Comparison of ENCODE assay signal across 10 mouse cellular contexts in genomic region chr4:131825830-131826229, GRCm38 (mm10). TPM values are rescaled to one million over a fixed set of nuclear protein-coding genes. Genes with fewer than 3 reads are reported as not detected.
DNase-seq lines count a peak whose midpoint lies in the region; ATAC-seq and TF ChIP-seq lines count a peak whose summit lies in the region.
"Had no signal": no experiment of that assay in that cellular context is flagged by ENCODE, and none has a peak within 500 bp of the region (broad histone marks: within the 10 kb centered on the region; RNA-seq: fewer than 3 reads in every experiment).

No protein-coding gene starts in this region.

- H3K4me1 ChIP-seq in kidney, postnatal 0 days (replicated peaks; ENCODE audit: insufficient read depth, low read length): peaks cover 14% of the 10 kb centered on the region; the same call in 1 of the 2 replicates
- peaks cover 56% of the 10 kb centered on the region for H3K4me1 ChIP-seq in kidney, embryonic 15.5 days

- H3K9ac ChIP-seq in kidney, postnatal 0 days (ENCODE audit: low read depth, low read length): no peak overlapping the region
- no peak overlapping the region for H3K9ac ChIP-seq in kidney, embryonic 15.5 days

- H3K36me3 ChIP-seq in kidney, postnatal 0 days (ENCODE audit: insufficient read depth, low read length): no peaks in the 10 kb centered on the region
- H3K36me3 ChIP-seq in kidney, embryonic 15.5 days: no peaks in the 10 kb centered on the region

- no peak for ATAC-seq in kidney, postnatal 0 days (replicated peaks; ENCODE audit: low FRiP score, low read depth)
- ATAC-seq in kidney, embryonic 15.5 days (replicated peaks; ENCODE audit: low FRiP score): no peak
- peak; percentile 66 for ATAC-seq in monocyte, adult 5-6 weeks (replicated peaks; ENCODE audit: insufficient number of reproducible peaks, low FRiP score, low TSS enrichment, poor library complexity, severe bottlenecking)

- DNase-seq in kidney, postnatal 0 days (ENCODE audit: low spot score): no peak
- DNase-seq in adrenal gland, postnatal 10 days: peak; percentile 71
- DNase-seq in heart, postnatal 10 days: peak; percentile 13 to 31
- no peak for DNase-seq in c-Kit-positive CD71-positive TER-119-positive erythroid progenitor cells, embryonic 14.5 days (ENCODE audit: low spot score)
- no peak for DNase-seq in embryo, embryonic 10.5 days (ENCODE audit: low spot score)
- no peak for DNase-seq in frontal cortex, postnatal 36 days (ENCODE audit: low spot score in 2 of 2)

- 44% methylated on average over 8 of the region's 8 CpGs for WGBS in kidney, postnatal 0 days
- WGBS in kidney, embryonic 15.5 days: 46% methylated on average over 8 of the region's 8 CpGs

- no peaks in the 10 kb centered on the region for H3K27me3 ChIP-seq in kidney, postnatal 0 days (ENCODE audit: insufficient read depth, low read length)
- H3K27me3 ChIP-seq in kidney, embryonic 15.5 days: no peaks in the 10 kb centered on the region; the same call in 1 of the 2 replicates

- H3K4me2 ChIP-seq in kidney, postnatal 0 days (ENCODE audit: low read length): no peak overlapping the region
- no peak overlapping the region for H3K4me2 ChIP-seq in kidney, embryonic 15.5 days

- no peak overlapping the region for H3K4me3 ChIP-seq in kidney, postnatal 0 days (replicated peaks; ENCODE audit: low read depth, low read length)
- no peak overlapping the region for H3K4me3 ChIP-seq in kidney, embryonic 15.5 days (replicated peaks)
- H3K4me3 ChIP-seq: erythroblast, embryonic 14.5 days had no signal

- no peaks in the 10 kb centered on the region for H3K9me3 ChIP-seq in kidney, postnatal 0 days (replicated peaks; ENCODE audit: low read length)
- no peaks in the 10 kb centered on the region for H3K9me3 ChIP-seq in kidney, embryonic 15.5 days (replicated peaks)

- H3K27ac ChIP-seq in kidney, postnatal 0 days: no peak overlapping the region
- no peak overlapping the region for H3K27ac ChIP-seq in kidney, embryonic 15.5 days
- H3K27ac ChIP-seq: macrophage had no signal

- intact Hi-C loops in heart, postnatal 10 days (cut with DNase I): no loop called here

- TF ChIP-seq CTCF in kidney, postnatal 0 days (IDR thresholded peaks at IDR 0.05; ENCODE audit: low read depth): peak; percentile 60

RNA-seq across cellular contexts. Expression of gene Ptpru, which starts 12.3 kb away (rescaled TPM):
- polyA plus RNA-seq in kidney, postnatal 0 days (2015; fragmentation: Nextera tagmentation; extraction: Ambion mirVana): 27.5 and 31.8 TPM in 2 replicates
- polyA plus RNA-seq in kidney, embryonic 15.5 days (2015; fragmentation: Nextera tagmentation; extraction: Ambion mirVana): 30.3 TPM in 2 replicates
- 10 to 100 TPM; 27.0 to 33.8 TPM for total RNA-seq in adrenal gland, postnatal 10 days (2021)
- total RNA-seq in heart, postnatal 10 days (2021): 1 to 10 TPM; 2.0 to 3.0 TPM
- not detected in 3 replicates for total RNA-seq in monocyte, adult 5-6 weeks (2017)

RNA-seq across cellular contexts. Expression of gene Mecr, which starts 17.4 kb away (rescaled TPM):
- polyA plus RNA-seq in kidney, postnatal 0 days (2015; fragmentation: Nextera tagmentation; extraction: Ambion mirVana): 43.0 and 45.4 TPM in 2 replicates
- 45.8 and 47.4 TPM in 2 replicates for polyA plus RNA-seq in kidney, embryonic 15.5 days (2015; fragmentation: Nextera tagmentation; extraction: Ambion mirVana)
- total RNA-seq in adrenal gland, postnatal 10 days (2021): 100 to 1,000 TPM; 144 to 154 TPM
- 10 to 100 TPM; 31.7 to 33.2 TPM for total RNA-seq in heart, postnatal 10 days (2021)
- total RNA-seq in monocyte, adult 5-6 weeks (2017): 11.1 to 17.7 TPM (median 12.7 TPM) in 3 replicates

RNA-seq across cellular contexts. Expression of gene Srsf4, which starts 47.6 kb away (rescaled TPM):
- polyA plus RNA-seq in kidney, postnatal 0 days (2015; fragmentation: Nextera tagmentation; extraction: Ambion mirVana): 76.1 and 81.0 TPM in 2 replicates
- polyA plus RNA-seq in kidney, embryonic 15.5 days (2015; fragmentation: Nextera tagmentation; extraction: Ambion mirVana): 110 and 114 TPM in 2 replicates
- total RNA-seq in adrenal gland, postnatal 10 days (2021): 10 to 100 TPM; 65.9 to 68.7 TPM
- 10 to 100 TPM; 53.6 to 53.7 TPM for total RNA-seq in heart, postnatal 10 days (2021)
- 49.3 to 72.8 TPM (median 58.3 TPM) in 3 replicates for total RNA-seq in monocyte, adult 5-6 weeks (2017)

Comparison
In these comparisons a context has a peak if more than half of its experiments do, and no peak if none do; other contexts are left out.
1. DNase-seq: peak in adrenal gland, postnatal 10 days (single experiment) and heart, postnatal 10 days (2 of 2); none in kidney, postnatal 0 days (single experiment), c-Kit-positive CD71-positive TER-119-positive erythroid progenitor cells, embryonic 14.5 days (single experiment), embryo, embryonic 10.5 days (single experiment) and frontal cortex, postnatal 36 days (0 of 2).
2. RNA of gene Ptpru, which starts 12.3 kb away (total RNA-seq): 27.0 to 33.8 TPM in adrenal gland, postnatal 10 days; 2.0 to 3.0 TPM in heart, postnatal 10 days and not detected in monocyte, adult 5-6 weeks; every median in the first group is over 4 times any median in the second.